Mouse (Mus musculus) forebrain, embryonic 11.5 days (tissue): Measurements from ENCODE around the gene Atxn7l3. TPM values are rescaled to one million over a fixed set of nuclear protein-coding genes. Genes with fewer than 3 reads are reported as not detected.

Source experiments
- ATAC-seq: fragments of 200-750 bp; cut with Nextera tagmentation; replicated peaks from 2 replicates; pipeline ENCODE4 v1.8.0; 2017; ENCODE audit warnings: moderate TSS enrichment; ENCODE audit not compliant: low FRiP score
- DNase-seq: peaks from one replicate; pipeline ENCODE4 v3.0.0-alpha.2; 2017; ENCODE audit warnings: low spot score
- H3K27ac ChIP-seq: fragments of 300-500 bp; sonication (generic); 2 replicates; pipeline ENCODE4 v1.5.1; 2014; ENCODE audit warnings: low read depth, low read length
- H3K27me3 ChIP-seq: fragments of 300-500 bp; sonication (generic); 2 replicates; pipeline ENCODE4 v1.6.1; 2014; ENCODE audit warnings: mild to moderate bottlenecking, low read length, mixed read lengths; ENCODE audit not compliant: control insufficient read depth, insufficient read depth
- H3K36me3 ChIP-seq: fragments of 300-500 bp; sonication (generic); 2 replicates; pipeline ENCODE4 v1.6.1; 2014; ENCODE audit warnings: mild to moderate bottlenecking, low read length, moderate library complexity, mixed read lengths; ENCODE audit not compliant: control insufficient read depth, insufficient read depth
- H3K4me1 ChIP-seq: fragments of 300-500 bp; sonication (generic); replicated peaks from 2 replicates; pipeline ENCODE4 v1.6.1; 2014; ENCODE audit warnings: low read length, mixed read lengths; ENCODE audit not compliant: control insufficient read depth, insufficient read depth
- H3K4me2 ChIP-seq: fragments of 300-500 bp; sonication (generic); 2 replicates; pipeline ENCODE4 v1.6.1; 2014; ENCODE audit warnings: low read depth, mild to moderate bottlenecking, low read length, moderate library complexity, mixed read lengths; ENCODE audit not compliant: severe bottlenecking
- H3K4me3 ChIP-seq: fragments of 300-500 bp; sonication (generic); 2 replicates; pipeline ENCODE4 v1.5.1; 2014; ENCODE audit warnings: low read depth, low read length
- H3K9ac ChIP-seq: fragments of 300-500 bp; sonication (generic); 2 replicates; pipeline ENCODE4 v1.6.1; 2014; ENCODE audit warnings: low read length
- H3K9me3 ChIP-seq: fragments of 300-500 bp; sonication (generic); 2 replicates; pipeline ENCODE4 v1.6.1; 2016; ENCODE audit warnings: low read length, mixed read lengths; ENCODE audit not compliant: control insufficient read depth
- WGBS: fragments of 180-500 bp; shearing (Covaris S2); extraction: QIAGEN DNeasy Blood & Tissue Kit; methylation state at CpG from one replicate; pipeline ENCODE4 v1.1.7; 2014; 5-methylcytosine and 5-hydroxymethylcytosine counted together
- polyA plus RNA-seq: library from polyadenylated mRNA; unstranded; fragments of >200 nt; fragmentation: Nextera tagmentation; extraction: Ambion mirVana; gene quantifications from 2 replicates; pipeline ENCODE4 v1.2.1, GENCODE M21; 2014

Atxn7l3 gene
- polyA plus RNA-seq, 1 experiment from 2014 or later, result 20.8 TPM

DNA sequence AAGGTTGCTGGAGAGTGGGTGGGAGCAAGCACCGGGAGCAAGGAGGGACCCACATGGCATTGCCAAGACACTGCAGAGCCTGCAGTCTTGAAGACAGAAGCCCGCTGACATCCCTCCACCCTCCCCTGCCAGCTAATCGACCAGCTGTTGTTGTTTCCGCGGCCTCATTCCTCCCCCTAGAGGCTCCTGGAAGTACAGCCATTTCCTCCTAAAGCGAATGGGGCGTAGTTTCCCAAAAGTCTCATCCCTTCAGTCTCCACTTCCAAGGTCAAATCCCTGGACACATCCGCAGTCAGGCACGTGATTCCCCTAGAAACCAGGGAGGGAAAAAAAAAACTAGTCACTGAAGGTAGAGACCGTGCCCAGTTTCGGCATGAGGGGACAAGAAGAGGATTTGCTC, 29.0 kb downstream of the Atxn7l3 start:
- no peaks in the 10 kb centered on the region for H3K9me3 ChIP-seq
- 0 out of 2 replicates have a peak, but pooled peaks cover 2% of the 10 kb centered on the region for H3K4me1 ChIP-seq
- H3K9ac ChIP-seq, result no peak overlapping the region
- H3K4me3 ChIP-seq, result no peak overlapping the region
- WGBS, result 6% methylated on average over 11 of the region's 11 CpGs
- H3K27ac ChIP-seq, result no peak overlapping the region
- ATAC-seq, result no peak
- no peaks in the 10 kb centered on the region; the same call in 1 of the 2 replicates for H3K36me3 ChIP-seq
- H3K27me3 ChIP-seq, result no peaks in the 10 kb centered on the region
- DNase-seq, result peak; percentile 85
- no peak overlapping the region for H3K4me2 ChIP-seq

DNA sequence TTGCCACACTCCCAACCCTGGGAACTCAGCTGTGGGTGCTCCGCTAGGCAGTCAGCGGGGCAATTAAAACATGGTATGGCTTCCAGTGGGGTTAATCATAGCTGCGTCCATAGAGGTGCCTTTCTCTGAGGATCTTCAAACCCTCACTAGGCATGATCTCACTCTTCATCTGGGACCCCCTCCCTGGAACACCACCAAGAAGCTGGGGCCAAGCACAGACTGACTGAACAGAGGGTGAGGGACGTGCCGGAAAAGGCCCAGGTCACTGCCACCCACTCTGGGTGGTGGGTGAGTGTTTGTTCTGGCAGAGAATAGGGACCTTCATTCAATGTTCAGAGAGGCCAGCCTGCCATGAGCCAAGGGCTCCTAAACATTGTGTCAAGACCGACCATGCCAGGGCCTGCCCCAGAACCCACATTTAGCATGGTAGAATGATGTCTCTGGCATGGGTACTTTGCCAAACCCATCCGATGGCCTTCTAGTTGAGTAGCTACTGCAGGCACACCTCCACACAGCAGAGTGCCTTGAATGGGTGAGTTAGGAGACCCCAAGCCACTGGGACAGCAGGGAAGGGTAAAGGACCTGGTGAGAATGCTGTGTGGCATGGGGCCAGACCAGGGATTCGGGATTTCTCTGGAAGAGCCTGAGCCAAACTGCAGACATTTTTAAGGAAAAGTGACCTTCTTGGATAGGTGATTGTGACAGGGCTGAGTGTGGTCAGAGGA, 29.6 kb downstream of the Atxn7l3 start:
- WGBS, result 90% methylated on average over 8 of the region's 8 CpGs
- H3K36me3 ChIP-seq, result no peaks in the 10 kb centered on the region; the same call in 1 of the 2 replicates
- 0 out of 2 replicates have a peak, but pooled peaks cover 2% of the 10 kb centered on the region for H3K4me1 ChIP-seq
- no peak overlapping the region for H3K27ac ChIP-seq
- no peaks in the 10 kb centered on the region for H3K27me3 ChIP-seq
- no peak overlapping the region for H3K4me3 ChIP-seq
- ATAC-seq (no peak), DNase-seq (no peak)
- no peak overlapping the region for H3K9ac ChIP-seq
- H3K9me3 ChIP-seq, result no peaks in the 10 kb centered on the region
- no peak overlapping the region for H3K4me2 ChIP-seq

DNA sequence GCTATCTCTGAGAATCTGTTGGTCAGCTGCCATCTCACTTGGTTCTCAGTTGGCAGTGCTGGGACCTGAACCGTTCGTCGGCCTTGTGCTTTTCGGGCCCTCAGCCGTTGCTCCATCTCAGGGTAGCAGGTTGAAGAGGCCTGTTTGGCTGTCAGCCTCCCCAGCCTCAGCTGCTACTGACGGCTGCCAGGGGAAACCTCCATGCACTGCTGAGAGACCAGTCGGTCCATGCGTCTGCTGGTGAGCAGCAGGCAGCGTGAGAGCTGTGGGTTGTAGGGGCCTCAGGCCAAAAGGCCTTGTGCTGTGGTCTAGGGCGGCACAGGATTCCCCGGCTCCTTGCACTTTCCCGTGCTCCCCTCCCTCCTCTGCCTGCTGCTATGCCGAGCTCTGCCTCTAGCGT, 30.6 kb downstream of the Atxn7l3 start:
- ATAC-seq (no peak), DNase-seq (no peak)
- Histone ChIP-seq H3K27ac (no peak overlapping the region), H3K4me2 (no peak overlapping the region), H3K36me3 (no peaks in the 10 kb centered on the region; the same call in 1 of the 2 replicates), H3K9me3 (no peaks in the 10 kb centered on the region), H3K4me3 (no peak overlapping the region), H3K27me3 (no peaks in the 10 kb centered on the region), H3K9ac (no peak overlapping the region), H3K4me1 (0 out of 2 replicates have a peak, but pooled peaks cover 2% of the 10 kb centered on the region)
- 74% methylated on average over 14 of the region's 14 CpGs for WGBS

DNA sequence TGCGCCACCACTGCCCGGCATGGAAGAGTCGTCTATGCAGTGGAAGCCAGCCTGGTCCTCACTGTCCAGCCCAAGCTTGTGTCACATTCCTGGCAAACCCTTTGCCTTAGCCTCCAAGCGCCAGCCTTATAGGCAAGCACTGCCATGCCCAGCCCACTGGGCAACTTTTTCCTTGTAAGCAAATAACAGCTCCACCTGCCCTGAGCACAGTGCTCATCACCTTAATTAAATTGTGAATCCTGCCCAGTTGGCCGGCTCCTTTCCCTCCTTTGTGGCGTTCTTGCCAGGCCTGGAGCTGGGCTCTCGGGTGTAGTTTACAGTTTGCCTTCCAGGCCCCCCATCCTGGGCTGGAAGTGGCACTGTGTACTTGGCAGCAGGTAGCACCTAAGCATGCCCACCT, 33.2 kb downstream of the Atxn7l3 start:
- 97% methylated on average over 7 of the region's 7 CpGs for WGBS
- ATAC-seq, result no peak
- Histone ChIP-seq H3K36me3 (peaks cover under 1% of the 10 kb centered on the region; the same call in 1 of the 2 replicates), H3K27me3 (no peaks in the 10 kb centered on the region), H3K4me1 (0 out of 2 replicates have a peak, but pooled peaks cover 2% of the 10 kb centered on the region), H3K4me2 (no peak overlapping the region), H3K9me3 (no peaks in the 10 kb centered on the region), H3K4me3 (no peak overlapping the region), H3K27ac (no peak overlapping the region), H3K9ac (no peak overlapping the region)
- DNase-seq, result no peak

DNA sequence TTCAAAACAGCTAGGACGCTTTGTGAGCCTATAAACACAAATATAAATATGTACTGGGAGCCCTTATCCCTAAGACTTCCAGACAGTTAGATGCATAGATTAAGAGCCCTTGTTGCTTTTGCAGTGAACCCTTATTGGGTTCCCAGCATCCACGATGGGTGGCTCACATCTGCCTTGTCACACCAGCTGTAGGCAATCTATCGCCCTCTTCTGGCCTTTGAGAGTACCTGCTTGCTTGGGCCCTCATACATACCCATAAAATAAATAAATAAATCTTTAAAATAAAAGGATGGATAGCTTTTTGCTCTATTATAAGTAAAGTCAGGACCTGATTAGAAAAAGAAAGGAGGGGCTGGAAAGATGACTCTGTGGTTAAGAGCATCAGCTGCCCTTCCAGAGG, 37.9 kb downstream of the Atxn7l3 start:
- Histone ChIP-seq H3K9me3 (no peaks in the 10 kb centered on the region), H3K4me2 (no peak overlapping the region), H3K36me3 (peaks cover 2% of the 10 kb centered on the region; the same call in 1 of the 2 replicates), H3K4me3 (no peak overlapping the region), H3K27ac (no peak overlapping the region), H3K9ac (no peak overlapping the region), H3K27me3 (no peaks in the 10 kb centered on the region), H3K4me1 (no peaks in the 10 kb centered on the region; the same call in 1 of the 2 replicates)
- WGBS, result 92% methylated on average over 3 of the region's 3 CpGs
- DNase-seq, result no peak
- no peak for ATAC-seq

DNA sequence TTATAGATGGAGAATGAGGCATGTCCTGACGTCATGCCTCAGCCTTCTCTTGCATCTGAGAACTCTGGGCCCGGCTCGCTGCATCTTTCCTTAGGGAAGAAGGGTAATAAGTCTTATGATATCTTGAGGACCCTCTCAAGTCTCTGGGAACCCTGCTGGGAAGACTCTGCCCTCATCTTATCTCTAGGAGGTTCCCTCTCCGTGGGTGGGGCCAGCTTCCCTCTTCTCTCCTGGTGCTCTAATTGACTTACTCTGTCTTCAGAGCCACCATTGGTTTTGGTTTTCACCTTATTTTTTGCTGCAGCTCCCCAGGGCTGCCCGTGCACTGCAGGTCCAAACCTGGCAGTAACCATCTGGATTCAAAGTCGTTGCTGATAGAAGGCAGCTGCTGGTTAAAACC, 38.3 kb downstream of the Atxn7l3 start:
- no peak overlapping the region for H3K27ac ChIP-seq
- 85% methylated on average over 6 of the region's 6 CpGs for WGBS

DNA sequence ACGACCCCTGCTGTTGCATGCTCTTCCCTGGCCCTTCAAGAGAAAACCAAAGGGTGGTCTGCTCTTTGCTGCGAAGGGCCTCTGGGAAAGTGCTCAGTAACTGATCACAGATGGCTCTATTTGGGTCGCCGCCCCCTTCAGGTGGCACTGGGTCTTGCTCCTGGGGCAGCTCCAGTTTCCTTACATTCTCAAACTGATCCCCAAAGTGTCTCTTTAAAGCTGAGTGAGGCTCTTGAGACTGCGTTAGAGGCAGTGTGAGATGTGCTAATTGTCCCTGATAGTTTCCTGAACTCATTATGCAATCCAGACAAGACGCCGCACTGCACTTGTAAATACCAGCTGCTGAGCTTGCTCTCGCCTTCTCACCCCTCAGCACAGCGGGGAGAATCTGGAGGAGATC, 38.9 kb downstream of the Atxn7l3 start:
- DNase-seq, result peak; percentile 75

More for the DNA sequence above, 38.3 kb downstream of the Atxn7l3 start:
- Histone ChIP-seq H3K36me3 (peaks cover 2% of the 10 kb centered on the region; the same call in 1 of the 2 replicates), H3K9me3 (no peaks in the 10 kb centered on the region), H3K4me3 (no peak overlapping the region), H3K9ac (no peak overlapping the region), H3K27me3 (no peaks in the 10 kb centered on the region), H3K4me1 (no peaks in the 10 kb centered on the region; the same call in 1 of the 2 replicates), H3K4me2 (no peak overlapping the region)
- DNase-seq, result no peak
- no peak for ATAC-seq

DNA sequence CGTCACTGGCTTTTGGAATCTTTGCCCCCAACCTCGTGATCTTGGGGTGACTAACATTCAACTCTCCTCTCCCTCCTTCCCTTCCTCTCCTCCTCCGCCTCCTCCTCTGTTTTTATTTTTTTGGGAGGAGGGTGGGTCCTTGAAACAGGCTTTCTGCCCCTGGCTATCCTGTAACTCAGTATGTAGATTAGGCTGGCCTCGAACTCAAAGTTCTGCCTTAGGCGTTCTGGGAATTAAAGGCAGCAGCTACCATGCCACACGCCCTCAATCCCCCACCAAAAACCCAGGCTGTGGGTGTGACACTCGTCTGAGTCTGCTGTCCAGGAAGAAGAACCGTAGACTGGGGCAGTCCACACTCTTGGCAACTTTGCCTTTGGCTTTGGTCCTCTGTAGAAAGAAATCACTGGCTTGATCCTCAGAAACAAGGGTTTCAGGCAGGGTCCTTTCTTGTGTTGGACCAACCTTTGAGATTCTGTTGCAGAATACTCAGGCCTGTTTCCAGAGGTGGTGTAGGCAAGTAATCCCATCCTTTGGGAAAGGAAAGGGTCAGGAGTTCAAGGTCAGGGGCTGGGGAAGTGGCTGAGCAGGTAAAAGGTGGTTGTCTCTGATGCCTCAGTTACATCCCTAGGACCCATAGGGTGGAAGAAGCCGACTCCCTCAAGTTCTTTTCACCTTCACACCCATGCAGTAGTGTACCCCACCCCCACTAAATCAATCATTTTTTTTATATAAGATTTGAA, 46.9 kb downstream of the Atxn7l3 start:
- H3K4me3 ChIP-seq, result peak overlapping the region; percentile 69
- peaks cover 2% of the 10 kb centered on the region; the same call in 1 of the 2 replicates for H3K36me3 ChIP-seq
- no peak for ATAC-seq
- H3K9ac ChIP-seq, result peak overlapping the region; percentile 70
- 15% methylated on average over 9 of the region's 9 CpGs for WGBS
- DNase-seq, result no peak
- H3K4me2 ChIP-seq, result peak overlapping the region; percentile 69
- H3K9me3 ChIP-seq, result no peaks in the 10 kb centered on the region
- H3K27me3 ChIP-seq, result no peaks in the 10 kb centered on the region
- peaks cover 16% of the 10 kb centered on the region; the same call in 1 of the 2 replicates for H3K4me1 ChIP-seq
- H3K27ac ChIP-seq, result no peak overlapping the region

More for the DNA sequence above, 38.9 kb downstream of the Atxn7l3 start:
- Histone ChIP-seq H3K9me3 (no peaks in the 10 kb centered on the region), H3K27ac (no peak overlapping the region), H3K4me1 (no peaks in the 10 kb centered on the region; the same call in 1 of the 2 replicates), H3K4me3 (no peak overlapping the region), H3K4me2 (no peak overlapping the region), H3K36me3 (peaks cover 2% of the 10 kb centered on the region; the same call in 1 of the 2 replicates), H3K27me3 (no peaks in the 10 kb centered on the region), H3K9ac (no peak overlapping the region)
- no peak for ATAC-seq
- WGBS, result 28% methylated on average over 9 of the region's 9 CpGs
